Mouse (Mus musculus): Measurements from ENCODE around the gene Gm5415.
A peak's percentile ranks its signal among the peaks of the same experiment; 100 is the strongest.
"Not testable (repeated sequence)": the region's sequence is repeated elsewhere in the genome, so short reads cannot be mapped to it uniquely, and the experiment has no call there.

The Gm5415 gene

DNA sequence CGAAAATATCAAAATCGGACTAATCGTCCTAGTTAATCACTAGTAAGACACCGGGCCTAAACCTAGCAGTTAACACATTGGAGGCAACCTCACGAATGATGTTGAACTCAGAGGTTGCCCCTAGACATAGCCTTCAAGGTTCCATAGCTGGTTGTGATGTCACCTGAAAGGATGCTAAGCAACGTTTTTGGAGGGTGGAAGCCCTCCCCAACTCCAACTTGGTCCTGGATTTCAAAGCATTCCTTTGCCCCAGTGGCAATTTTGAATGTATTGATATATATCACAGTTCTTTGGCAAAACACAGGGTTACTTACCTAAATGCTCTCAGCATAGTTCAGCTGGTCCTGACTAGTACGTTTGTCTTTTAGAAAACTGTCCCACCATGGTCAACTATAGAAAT, at the start of gene Gm5415:
TSS of gene Gm5415 (minus strand) at position 101 of the 400 bp plus-strand sequence.
- ATAC-seq (ENCODE audit: insufficient number of reproducible peaks, low FRiP score, low TSS enrichment), result not testable (repeated sequence)

DNA sequence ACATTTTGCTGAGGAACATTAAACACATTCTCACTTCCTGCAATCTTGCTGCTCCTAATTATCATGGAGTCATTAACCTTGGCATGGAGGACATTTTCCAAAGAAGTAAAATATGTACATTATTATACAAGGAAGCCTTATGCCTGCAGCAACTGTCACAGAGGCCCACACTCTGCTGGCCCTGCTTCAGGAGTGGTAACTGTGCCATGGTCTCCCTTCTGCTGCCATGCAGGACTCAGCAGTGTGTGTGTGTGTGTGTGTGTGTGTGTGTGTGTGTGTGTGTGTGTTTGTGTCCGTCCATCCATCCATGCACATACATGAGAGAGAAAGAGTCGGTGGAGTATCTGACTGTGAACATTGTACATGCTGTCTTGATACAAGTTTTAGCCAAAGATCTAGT, 21.8 kb upstream of the Gm5415 start:
- no peak for ATAC-seq (ENCODE audit: insufficient number of reproducible peaks, low FRiP score, low TSS enrichment)

DNA sequence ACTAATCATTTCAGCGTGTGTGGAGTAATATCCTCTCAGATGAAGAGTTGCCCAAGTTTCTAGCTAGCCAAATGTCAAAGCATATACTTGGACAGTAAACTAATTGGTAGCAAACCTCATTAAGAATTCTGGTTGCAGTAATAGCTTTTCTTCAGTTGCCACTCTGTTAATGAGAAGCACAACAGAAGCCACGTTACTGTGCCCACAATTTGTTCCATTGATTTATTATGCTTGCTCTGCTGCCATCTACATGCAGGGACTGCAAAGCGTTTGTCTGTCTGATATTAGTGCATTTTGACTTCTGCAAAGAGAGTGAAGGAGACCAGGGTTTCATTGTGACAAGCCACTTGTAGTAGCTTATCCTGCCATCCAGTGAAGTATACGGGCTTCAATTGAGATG, 6.8 kb upstream of the Gm5415 start:
- ATAC-seq (ENCODE audit: insufficient number of reproducible peaks, low FRiP score, low TSS enrichment), result peak; percentile 40; the same call in 1 of the 2 replicates

DNA sequence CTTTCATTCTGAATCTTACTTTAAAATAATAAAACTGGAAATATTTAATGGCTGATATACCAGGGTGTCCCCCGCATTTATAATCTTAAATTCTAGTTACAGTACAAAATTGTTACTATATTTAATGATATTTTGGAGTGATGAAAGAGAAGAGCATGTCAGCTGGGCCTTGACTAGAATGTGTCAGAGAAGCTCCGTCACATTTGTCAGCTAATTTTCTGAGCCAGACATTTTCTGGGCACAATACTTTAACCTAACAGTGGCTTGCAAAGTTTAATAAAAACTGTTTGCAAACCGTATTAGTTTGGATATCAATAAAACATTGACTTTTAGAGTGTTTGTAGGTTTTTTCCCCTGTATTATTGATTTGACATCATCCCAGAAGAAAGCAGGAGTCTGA, 6.4 kb upstream of the Gm5415 start:
- no peak for ATAC-seq (ENCODE audit: insufficient number of reproducible peaks, low FRiP score, low TSS enrichment)

DNA sequence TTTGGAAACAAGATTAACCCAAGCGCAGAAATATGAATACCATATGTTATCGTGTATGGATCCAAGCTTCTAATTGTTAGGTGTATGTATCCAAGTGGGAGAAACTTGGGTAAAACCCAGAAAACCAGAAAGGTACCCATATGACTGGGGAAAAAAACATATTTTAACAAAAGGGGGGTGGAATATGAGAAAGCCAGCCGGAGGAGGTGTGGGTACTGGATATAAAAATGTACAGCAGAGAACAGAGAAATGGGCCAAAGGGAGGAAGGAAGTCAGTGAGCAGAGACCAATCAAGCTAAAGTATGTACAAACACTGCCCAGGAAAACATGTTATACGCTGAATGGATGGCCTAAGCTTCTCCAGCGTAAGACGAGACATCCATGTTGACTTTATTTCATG, 43.7 kb downstream of the Gm5415 start:
- no peak for ATAC-seq (ENCODE audit: insufficient number of reproducible peaks, low FRiP score, low TSS enrichment)
